Mouse (Mus musculus) spleen, adult 2 months (tissue): Measurements from ENCODE around the gene Gjb5. TPM values are rescaled to one million over a fixed set of nuclear protein-coding genes. Genes with fewer than 3 reads are reported as not detected.

Source experiments
- DNase-seq, 2 experiments: peaks; one replicate each; pipeline versions ENCODE4 v3.0.0 to v3.0.0-alpha.2; 2012 to 2021; ENCODE audit warnings: low spot score in 2 of 2, low read depth in 1 of 2
- H3K27ac ChIP-seq: fragments of 200-500 bp; 2 replicates; pipeline ENCODE4 v1.5.1; 2012; ENCODE audit warnings: low read length, inconsistent platforms; ENCODE audit not compliant: insufficient read depth
- H3K27me3 ChIP-seq: fragments of 200-500 bp; 2 replicates; pipeline ENCODE4 v1.6.1; 2012; ENCODE audit warnings: mild to moderate bottlenecking, moderate library complexity, low read length, inconsistent platforms; ENCODE audit not compliant: control insufficient read depth, insufficient read depth
- H3K36me3 ChIP-seq: fragments of 200-500 bp; 2 replicates; pipeline ENCODE4 v1.6.1; 2012; ENCODE audit warnings: mild to moderate bottlenecking, low read length, inconsistent platforms; ENCODE audit not compliant: control insufficient read depth, insufficient read depth
- H3K4me1 ChIP-seq: fragments of 200-500 bp; 2 replicates; pipeline ENCODE4 v1.6.1; 2011; ENCODE audit warnings: inconsistent platforms; ENCODE audit not compliant: control insufficient read depth, insufficient read depth, insufficient read length
- H3K4me3 ChIP-seq: fragments of 200-500 bp; 2 replicates; pipeline ENCODE4 v1.5.1; 2011; ENCODE audit warnings: mild to moderate bottlenecking, inconsistent platforms; ENCODE audit not compliant: insufficient read depth, insufficient read length; ENCODE audit errors: extremely low read depth
- CTCF ChIP-seq: fragments of 200-500 bp; IDR thresholded peaks from 2 replicates; pipeline ENCODE4 v1.5.1; 2011; ENCODE audit warnings: mild to moderate bottlenecking, inconsistent platforms; ENCODE audit not compliant: insufficient read depth, insufficient read length, insufficient replicate concordance; ENCODE audit errors: extremely low read depth
- POLR2A ChIP-seq: fragments of 200-500 bp; IDR thresholded peaks from 2 replicates; pipeline ENCODE4 v1.6.1; 2011; ENCODE audit warnings: low read depth, low read length, inconsistent platforms
- WGBS: fragments of 180-500 bp; shearing (Covaris S2); methylation state at CpG from one replicate; pipeline ENCODE4 v1.1.7; 2018; 5-methylcytosine and 5-hydroxymethylcytosine counted together
- polyA plus RNA-seq: library from polyadenylated mRNA; depleted of rRNA; stranded (reverse); fragments of >200 nt; gene quantifications from 2 replicates; pipeline ENCODE4 v1.2.3, GENCODE M21; 2012

Gjb5 gene
- polyA plus RNA-seq, 1 experiment, result not detected

GRCm38 (mm10) chr4:127365433-127365832 lies 7.5 kb upstream of the Gjb5 start:
- 40% methylated on average over 5 of the region's 5 CpGs for whole genome bisulfite sequencing
- TF ChIP-seq CTCF, result no peak
- no peak for TF ChIP-seq POLR2A

GRCm38 (mm10) chr4:127364431-127364830 lies 6.5 kb upstream of the Gjb5 start:
- WGBS, result 84% methylated on average over 6 of the region's 6 CpGs
- Histone ChIP-seq H3K27ac (no peak overlapping the region), H3K4me1 (no peaks in the 10 kb centered on the region), H3K27me3 (no peaks in the 10 kb centered on the region), H3K36me3 (no peaks in the 10 kb centered on the region), H3K4me3 (no peak overlapping the region)
- no peak for DNase-seq
- TF ChIP-seq CTCF, result no peak
- TF ChIP-seq POLR2A, result no peak

More at GRCm38 (mm10) chr4:127365433-127365832, 7.5 kb upstream of the Gjb5 start:
- H3K27me3 ChIP-seq, result no peaks in the 10 kb centered on the region
- H3K4me1 ChIP-seq, result no peaks in the 10 kb centered on the region
- DNase-seq, result no peak
- H3K36me3 ChIP-seq, result no peaks in the 10 kb centered on the region
- H3K27ac ChIP-seq, result no peak overlapping the region
- no peak overlapping the region for H3K4me3 ChIP-seq

- Histone ChIP-seq H3K4me1 (no peaks in the 10 kb centered on the region), H3K4me3 (no peak overlapping the region), H3K27me3 (no peaks in the 10 kb centered on the region), H3K36me3 (no peaks in the 10 kb centered on the region), H3K27ac (no peak overlapping the region)
- WGBS, result 51% methylated on average over 4 of the region's 4 CpGs
- TF ChIP-seq CTCF (no peak), POLR2A (no peak)
- no peak for DNase-seq
Observed at GRCm38 (mm10) chr4:127363331-127363730, 5.3 kb upstream of the Gjb5 start.

- no peaks in the 10 kb centered on the region for H3K36me3 ChIP-seq
- H3K27ac ChIP-seq, result no peak overlapping the region
- H3K4me3 ChIP-seq, result no peak overlapping the region
- WGBS, result 3% methylated on average over 3 of the region's 3 CpGs
- TF ChIP-seq POLR2A (no peak), CTCF (no peak)
- DNase-seq, result no peak
- no peaks in the 10 kb centered on the region for H3K4me1 ChIP-seq
- no peaks in the 10 kb centered on the region for H3K27me3 ChIP-seq
Observed at GRCm38 (mm10) chr4:127362520-127362919, 4.5 kb upstream of the Gjb5 start.

GRCm38 (mm10) chr4:127354506-127355485 lies 3.2 kb downstream of the Gjb5 start:
- no peaks in the 10 kb centered on the region for H3K4me1 ChIP-seq
- no peaks in the 10 kb centered on the region for H3K36me3 ChIP-seq
- no peak for DNase-seq
- H3K27me3 ChIP-seq, result no peaks in the 10 kb centered on the region
- H3K4me3 ChIP-seq, result no peak overlapping the region
- TF ChIP-seq POLR2A (no peak), CTCF (no peak)
- no peak overlapping the region for H3K27ac ChIP-seq
- WGBS, result 53% methylated on average over 15 of the region's 15 CpGs

- no peak within 1 kb of the TSS for H3K4me3 ChIP-seq
Observed at GRCm38 (mm10) chr4:127353951-127354438, 4.0 kb downstream of the Gjb5 start, which contains the start of gene Gjb4. Gjb4 (minus strand) TSS chr4:127354081.

GRCm38 (mm10) chr4:127352594-127352993 lies 5.4 kb downstream of the Gjb5 start:
- H3K27me3 ChIP-seq, result no peaks in the 10 kb centered on the region
- no peaks in the 10 kb centered on the region for H3K36me3 ChIP-seq
- no peak overlapping the region for H3K27ac ChIP-seq
- no peak for TF ChIP-seq POLR2A
- no peak for TF ChIP-seq CTCF
- DNase-seq, result no peak
- H3K4me1 ChIP-seq, result no peaks in the 10 kb centered on the region
- no peak overlapping the region for H3K4me3 ChIP-seq
- WGBS, result 82% methylated on average over 1 of the region's 1 CpGs

More at GRCm38 (mm10) chr4:127353951-127354438, 4.0 kb downstream of the Gjb5 start, which contains the start of gene Gjb4:
- DNase-seq, result no peak
- Histone ChIP-seq H3K4me1 (no peaks in the 10 kb centered on the region), H3K27ac (no peak within 1 kb of the TSS), H3K36me3 (no peaks in the 10 kb centered on the region), H3K27me3 (no peaks in the 10 kb centered on the region)
- TF ChIP-seq POLR2A (no peak), CTCF (no peak)
- WGBS, result 87% methylated on average over 8 of the region's 8 CpGs
